Mouse (Mus musculus) gastrocnemius, adult 8-10 months (tissue): ENCODE data around the gene Dnah11. TPM values are rescaled to one million over a fixed set of nuclear protein-coding genes. Genes with fewer than 3 reads are reported as not detected.
A peak's percentile ranks its signal among the peaks of the same experiment; 100 is the strongest.

ENCODE experiments used
- DNase-seq, 2 experiments: peaks; one replicate each; pipeline ENCODE4 v3.0.0; 2022; ENCODE audit warnings: low spot score in 2 of 2
- total RNA-seq, 4 experiments: library from RNA; stranded (reverse); gene quantifications; 2 replicates each; pipeline ENCODE4 v1.2.4; 2022

Dnah11 gene
- under 1 TPM in 1 of 4 experiments, not detected in 3; 0.03 TPM for total RNA-seq

DNA sequence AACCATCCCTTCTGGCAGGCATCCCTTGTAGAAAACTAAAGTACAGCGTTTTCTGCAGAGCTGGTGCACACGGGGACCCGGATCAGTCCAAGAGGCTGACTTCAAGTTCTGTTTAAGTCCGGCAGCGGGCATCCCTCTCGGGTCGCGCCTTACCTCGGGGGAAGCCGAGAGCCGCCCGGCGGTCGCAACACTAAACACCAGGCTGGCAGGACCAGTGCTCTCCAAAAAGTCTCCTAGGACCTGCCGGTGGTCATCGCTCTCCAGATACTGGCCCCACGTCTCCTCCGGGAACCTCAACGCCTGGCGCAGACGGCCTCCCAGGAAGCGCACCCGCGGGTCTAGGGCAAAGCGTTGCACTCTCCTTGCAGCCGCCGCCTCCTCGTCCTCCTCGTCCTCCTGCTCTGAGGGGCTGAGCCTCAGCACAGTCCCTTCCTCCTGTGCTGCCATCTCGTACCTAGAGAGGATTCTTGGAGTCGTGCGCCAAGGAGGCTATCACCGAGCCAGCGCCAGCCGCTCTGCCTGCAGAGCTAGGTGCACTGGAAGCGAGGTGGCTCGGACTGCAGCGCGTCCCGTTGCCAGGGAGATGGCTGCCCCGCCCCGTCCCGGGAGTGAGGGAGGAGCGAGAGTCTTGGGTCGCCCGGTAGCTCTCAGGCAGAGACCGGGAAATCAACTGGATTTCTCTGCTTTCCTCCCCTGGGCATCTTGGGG is at the start of gene Dnah11:
Gene Dnah11, minus strand, starts transcription at position 658 of the 708 bp plus-strand sequence.
- DNase-seq, result peak; percentile 10 to 28

GRCm38 (mm10) chr12:118221182-118221581 is 22.3 kb upstream of the Dnah11 start:
- DNase-seq, result no peak

GRCm38 (mm10) chr12:118220062-118220461 is 21.2 kb upstream of the Dnah11 start:
- no peak for DNase-seq

GRCm38 (mm10) chr12:118212163-118212562 is 13.3 kb upstream of the Dnah11 start:
- DNase-seq, result no peak

DNA sequence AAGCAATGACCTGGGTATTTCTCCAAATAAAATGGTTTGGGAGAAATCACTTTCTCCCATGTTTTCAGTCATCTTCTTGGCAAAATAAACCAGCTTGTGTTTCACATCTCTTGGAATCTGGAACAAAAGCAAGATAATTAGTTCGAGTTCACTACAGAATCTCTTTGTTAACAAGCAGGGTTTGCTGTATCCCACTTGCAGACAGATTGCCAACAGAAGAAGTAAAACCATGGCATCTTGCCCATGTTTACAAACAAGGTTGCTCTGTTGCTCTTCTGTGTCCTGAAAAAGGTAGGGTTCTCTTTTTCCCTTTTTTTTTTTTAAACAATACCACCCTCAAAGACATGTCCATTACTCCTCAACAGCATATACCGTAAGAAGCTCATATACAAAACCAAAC is 2.3 kb downstream of the Dnah11 start:
- DNase-seq, result no peak

GRCm38 (mm10) chr12:118189535-118189934 is 9.3 kb downstream of the Dnah11 start:
- DNase-seq, result no peak

GRCm38 (mm10) chr12:118187663-118188062 is 11.2 kb downstream of the Dnah11 start:
- DNase-seq, result no peak

DNA sequence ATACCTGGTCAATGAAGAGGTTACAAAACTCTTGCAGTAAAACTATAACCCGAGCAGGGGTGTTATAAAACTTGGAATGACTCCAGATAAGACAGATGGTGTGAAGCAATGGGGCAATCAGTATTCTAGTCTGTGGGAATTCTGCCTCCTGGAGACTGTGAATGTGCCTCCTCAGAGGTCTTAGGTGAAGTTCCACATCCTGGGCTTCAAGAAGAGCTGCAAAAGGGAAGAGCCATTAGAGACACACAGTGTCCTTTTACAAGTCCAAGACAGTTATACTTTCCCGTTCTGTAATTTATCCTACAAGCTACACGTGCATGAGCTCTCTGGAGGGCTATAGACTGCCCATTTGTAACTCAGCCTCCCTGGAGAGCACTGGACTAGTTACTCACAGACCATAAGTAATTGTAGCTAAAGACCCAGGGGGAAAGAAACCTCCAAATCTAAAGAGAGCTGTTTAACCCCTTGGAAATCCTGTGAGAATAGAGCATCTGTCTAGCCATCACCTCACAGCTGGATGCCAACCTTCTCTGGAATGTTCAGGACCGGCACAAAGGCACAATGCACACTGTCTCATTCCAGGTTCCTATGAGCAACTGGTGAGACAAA is 11.9 kb downstream of the Dnah11 start:
- DNase-seq, result no peak

- no peak for DNase-seq
Measured at GRCm38 (mm10) chr12:118186120-118186880, 12.5 kb downstream of the Dnah11 start.

- DNase-seq, result no peak
Measured at GRCm38 (mm10) chr12:118184731-118185130, 14.1 kb downstream of the Dnah11 start.

DNA sequence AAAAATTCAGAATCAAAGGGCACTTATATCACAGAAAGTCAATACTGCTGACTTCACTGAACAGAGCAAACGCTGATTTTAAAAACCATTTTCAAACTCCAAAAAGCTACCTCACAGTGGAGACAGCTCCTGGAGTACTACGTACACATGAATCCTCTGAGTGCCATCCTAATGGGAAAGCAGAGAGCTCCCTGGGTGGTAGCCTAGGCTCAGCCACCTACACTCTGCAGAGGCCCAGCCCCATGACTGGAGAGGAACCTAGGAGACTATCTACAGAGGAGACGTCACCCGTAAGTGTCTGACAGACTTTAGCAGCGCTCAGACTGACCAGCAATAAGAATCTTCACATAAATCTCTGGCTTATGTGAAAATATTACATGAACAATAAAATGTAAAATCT is 21.1 kb downstream of the Dnah11 start:
- no peak for DNase-seq

- no peak for DNase-seq
Measured at GRCm38 (mm10) chr12:118164785-118165184, 34.1 kb downstream of the Dnah11 start.

- no peak for DNase-seq
Measured at GRCm38 (mm10) chr12:118156986-118157385, 41.9 kb downstream of the Dnah11 start.

GRCm38 (mm10) chr12:118147521-118148033 is 51.3 kb downstream of the Dnah11 start:
- no peak for DNase-seq

DNA sequence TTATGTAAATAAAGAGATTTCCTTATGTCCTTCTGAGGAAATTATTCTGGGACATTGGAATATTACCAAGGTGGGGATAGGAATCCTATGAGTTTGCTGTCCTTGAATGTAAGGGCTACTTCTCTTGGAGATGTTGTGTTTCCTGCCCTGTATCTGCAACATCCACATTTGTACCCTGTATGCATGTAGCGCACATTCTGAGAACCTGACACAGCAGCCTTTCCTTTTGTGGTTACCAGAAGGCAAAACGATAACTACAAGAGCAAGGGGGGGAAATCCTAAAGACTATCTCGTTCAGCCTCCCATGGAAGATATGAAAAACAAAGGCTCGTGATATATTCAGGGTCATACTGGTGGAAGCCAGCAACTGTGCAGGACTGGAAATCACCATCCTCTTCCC is 70.7 kb downstream of the Dnah11 start:
- no peak for DNase-seq

GRCm38 (mm10) chr12:118119668-118120067 is 79.2 kb downstream of the Dnah11 start:
- DNase-seq, result no peak

- no peak for DNase-seq
Measured at GRCm38 (mm10) chr12:118112599-118112998, 86.2 kb downstream of the Dnah11 start.

GRCm38 (mm10) chr12:118111896-118112295 is 86.9 kb downstream of the Dnah11 start:
- DNase-seq, result no peak

GRCm38 (mm10) chr12:118107719-118108118 is 91.1 kb downstream of the Dnah11 start:
- DNase-seq, result no peak

DNA sequence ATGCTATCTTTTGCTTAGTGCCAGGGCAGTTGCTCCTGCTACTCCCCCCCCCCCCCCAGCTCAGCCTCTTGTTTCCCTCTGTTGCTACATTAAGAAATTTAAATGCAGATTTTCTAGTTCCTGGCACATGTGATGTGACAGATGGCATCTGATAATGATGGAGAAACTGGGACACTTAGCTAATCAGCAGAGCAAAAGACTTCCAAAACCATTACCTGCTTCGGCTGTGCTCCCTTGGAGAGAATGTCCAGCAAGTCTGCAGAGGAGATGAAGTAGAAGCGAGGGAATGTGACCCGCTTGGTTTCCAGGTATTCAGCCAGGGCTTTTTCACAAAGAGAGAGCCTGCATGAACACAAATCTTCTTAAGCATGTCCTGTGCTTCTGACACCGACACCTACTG is 94.3 kb downstream of the Dnah11 start:
- no peak for DNase-seq

GRCm38 (mm10) chr12:118099694-118100093 is 99.1 kb downstream of the Dnah11 start:
- no peak for DNase-seq

DNA sequence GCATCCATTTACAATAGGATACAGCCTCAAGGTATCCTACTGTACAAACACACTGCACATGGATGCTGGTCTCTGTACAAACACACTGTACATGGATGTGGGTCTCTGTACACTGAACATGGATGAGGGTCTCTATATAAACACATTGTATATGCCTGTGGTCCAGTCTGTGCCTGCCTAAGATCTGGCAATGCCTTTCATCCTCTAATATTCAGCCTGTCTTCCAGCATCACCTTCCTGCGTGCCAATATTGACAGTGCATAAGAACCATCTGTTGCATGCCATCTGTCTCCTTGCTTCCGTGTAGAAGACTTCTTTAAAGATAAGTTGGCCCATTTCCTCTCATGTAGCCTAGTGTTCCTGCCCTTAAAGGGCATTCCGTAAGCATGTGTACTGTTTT is 100.6 kb downstream of the Dnah11 start:
- DNase-seq, result no peak
